Mouse (Mus musculus): ENCODE results near the gene Arhgef5. TPM values are rescaled to one million over a fixed set of nuclear protein-coding genes. Genes with fewer than 3 reads are reported as not detected.

Gene Arhgef5
- total RNA-seq, 1 experiment from 2014 or later = 21.9 TPM

DNA sequence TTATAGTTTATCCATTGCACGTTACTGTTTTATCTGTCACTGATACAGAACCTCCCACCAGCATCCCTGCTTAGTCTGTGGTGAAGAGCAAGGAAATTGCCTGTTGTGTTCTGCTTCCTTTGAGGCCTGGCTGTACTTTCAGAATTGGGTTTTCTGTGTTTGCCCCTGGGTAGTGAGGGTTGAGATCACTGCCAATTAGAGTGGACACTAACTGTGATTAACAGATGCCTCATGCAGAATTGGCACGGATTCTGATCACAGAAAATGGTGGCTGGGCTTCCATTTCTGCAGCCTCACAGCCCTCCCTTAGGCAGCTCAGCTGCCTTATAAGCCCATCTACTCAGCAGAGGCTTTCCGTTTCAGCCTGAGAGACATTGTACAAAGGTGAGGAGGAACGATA, 68.1 kb downstream of the Arhgef5 start:
- DNase-seq = no peak

DNA sequence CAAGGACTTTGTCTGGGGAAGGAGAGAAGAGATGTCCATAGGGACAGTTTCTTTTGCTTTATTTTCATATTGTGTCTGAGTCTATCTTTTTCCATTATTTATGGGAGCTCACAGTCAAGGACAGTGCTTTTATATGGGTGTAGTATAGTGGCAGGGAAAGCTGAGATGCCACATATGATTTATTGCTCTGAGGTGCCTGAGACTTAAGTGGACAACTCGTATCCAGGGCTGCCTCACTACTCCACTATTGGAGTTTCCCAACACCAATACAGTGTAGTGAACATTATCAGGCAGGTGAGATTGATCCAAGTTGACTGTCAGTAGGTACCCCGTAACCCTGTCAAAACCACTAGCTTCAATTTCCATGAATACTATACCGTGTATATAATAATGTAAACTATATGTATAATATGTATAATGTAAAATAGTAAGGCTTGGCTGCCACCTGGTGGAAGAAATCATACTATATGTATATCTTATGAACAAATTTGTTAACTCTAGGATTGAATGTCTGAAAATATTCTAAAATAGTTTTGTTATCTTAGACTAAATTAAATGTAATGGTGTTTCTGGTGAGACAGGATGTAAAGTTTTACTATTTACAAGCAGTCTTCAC, 70.3 kb downstream of the Arhgef5 start:
- DNase-seq = no peak

DNA sequence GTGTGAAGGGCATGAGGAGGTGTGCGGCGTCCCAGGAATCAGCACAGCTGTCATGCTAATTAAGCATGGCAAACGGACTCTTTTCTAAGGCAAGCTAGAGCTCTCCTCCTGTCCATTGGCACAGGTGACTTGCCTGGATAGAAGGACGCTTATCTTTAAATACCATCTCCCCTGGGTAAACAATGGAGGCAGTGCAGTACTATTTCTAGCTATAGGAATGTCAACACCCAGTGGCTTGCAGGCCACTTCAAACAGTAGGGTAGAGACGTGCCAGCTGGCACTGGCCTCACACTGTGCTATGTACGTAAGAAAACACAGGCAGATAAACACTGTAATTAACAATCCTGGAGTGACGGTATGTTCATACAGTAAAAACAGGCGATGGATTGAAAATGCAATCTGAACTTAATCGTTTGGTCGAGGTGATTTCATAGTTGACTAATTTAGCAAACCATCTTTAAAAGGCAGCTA, 72.1 kb downstream of the Arhgef5 start:
- no peak for DNase-seq

DNA sequence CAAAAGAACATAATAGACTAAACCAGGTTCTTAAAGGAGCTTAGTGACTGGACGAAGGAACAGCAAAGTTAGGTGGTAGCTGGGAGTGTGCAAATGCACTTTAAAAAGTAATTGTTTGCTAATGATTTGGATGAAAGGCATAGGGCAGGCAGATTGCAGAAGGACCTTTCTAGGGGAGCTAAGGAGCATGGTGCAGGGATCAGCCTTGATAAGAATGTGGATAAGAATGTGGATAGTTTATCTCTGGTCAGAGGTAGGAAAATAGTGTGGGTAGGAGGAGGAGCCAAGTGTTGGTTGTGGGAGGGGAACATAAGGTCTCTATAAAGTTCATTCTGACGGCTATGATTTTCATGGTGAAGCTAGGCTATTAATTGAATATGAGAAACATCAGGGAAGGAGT, 73.4 kb downstream of the Arhgef5 start:
- no peak for DNase-seq

Other genes starting within 250 kb of the Arhgef5 start
- gene Olfr441, start 159.2 kb upstream of the Arhgef5 start, total RNA-seq (2021) = not detected in 2 replicates
- gene Olfr237-ps1, start 119.0 kb upstream of the Arhgef5 start, total RNA-seq (2021) = not detected in 2 replicates
- not detected in 2 replicates for gene Olfr437, start 102.3 kb upstream of the Arhgef5 start, total RNA-seq (2021)
- not detected in 2 replicates for gene Olfr13, start 93.4 kb upstream of the Arhgef5 start, total RNA-seq (2021)
- gene Olfr435, start 68.4 kb upstream of the Arhgef5 start, total RNA-seq (2021) = not detected in 2 replicates
- not detected in 2 replicates for gene Olfr434, start 52.6 kb upstream of the Arhgef5 start, total RNA-seq (2021)
- not detected in 2 replicates for gene Olfr47, start 34.1 kb upstream of the Arhgef5 start, total RNA-seq (2021)
- gene Nobox, start 44.0 kb downstream of the Arhgef5 start, total RNA-seq (2021) = not detected in 2 replicates